Mouse (Mus musculus) liver, embryonic 12.5 days (tissue): ENCODE data around the gene Mmp7. TPM values are rescaled to one million over a fixed set of nuclear protein-coding genes. Genes with fewer than 3 reads are reported as not detected.

Experiments
- ATAC-seq: fragments of 200-750 bp; cut with Nextera tagmentation; 2 replicates; pipeline ENCODE4 v1.8.0; 2017; ENCODE audit warnings: moderate number of reproducible peaks, mild to moderate bottlenecking, moderate library complexity
- H3K27ac ChIP-seq: fragments of 300-500 bp; sonication (generic); 2 replicates; pipeline ENCODE4 v1.5.1; 2016; ENCODE audit warnings: mild to moderate bottlenecking
- H3K27me3 ChIP-seq: fragments of 300-500 bp; sonication (generic); replicated peaks from 2 replicates; pipeline ENCODE4 v1.6.1; 2016; ENCODE audit warnings: mild to moderate bottlenecking, moderate library complexity
- H3K36me3 ChIP-seq: fragments of 300-500 bp; sonication (generic); 2 replicates; pipeline ENCODE4 v1.6.1; 2016; ENCODE audit warnings: mild to moderate bottlenecking, moderate library complexity
- H3K4me1 ChIP-seq: fragments of 300-500 bp; sonication (generic); 2 replicates; pipeline ENCODE4 v1.6.1; 2016
- H3K4me2 ChIP-seq: fragments of 300-500 bp; sonication (generic); 2 replicates; pipeline ENCODE4 v1.6.1; 2016; ENCODE audit warnings: mild to moderate bottlenecking, moderate library complexity
- H3K4me3 ChIP-seq: fragments of 300-500 bp; sonication (generic); 2 replicates; pipeline ENCODE4 v1.5.1; 2016; ENCODE audit warnings: mild to moderate bottlenecking, moderate library complexity
- H3K9ac ChIP-seq: fragments of 300-500 bp; sonication (generic); 2 replicates; pipeline ENCODE4 v1.6.1; 2016; ENCODE audit warnings: mild to moderate bottlenecking, moderate library complexity
- H3K9me3 ChIP-seq: fragments of 300-500 bp; sonication (generic); replicated peaks from 2 replicates; pipeline ENCODE4 v1.6.1; 2016; ENCODE audit warnings: mild to moderate bottlenecking, moderate library complexity
- WGBS: fragments of 180-500 bp; shearing (Covaris S2); methylation state at CpG from one replicate; pipeline ENCODE4 v1.1.7; 2016; ENCODE audit not compliant: insufficient replicate concordance; 5-methylcytosine and 5-hydroxymethylcytosine counted together
- polyA plus RNA-seq: library from polyadenylated mRNA; unstranded; fragments of >200 nt; fragmentation: Nextera tagmentation; extraction: Ambion mirVana; gene quantifications from 2 replicates; pipeline ENCODE4 v1.2.1, GENCODE M21; 2016

Gene Mmp7
- polyA plus RNA-seq, 1 experiment from 2014 or later = not detected

DNA sequence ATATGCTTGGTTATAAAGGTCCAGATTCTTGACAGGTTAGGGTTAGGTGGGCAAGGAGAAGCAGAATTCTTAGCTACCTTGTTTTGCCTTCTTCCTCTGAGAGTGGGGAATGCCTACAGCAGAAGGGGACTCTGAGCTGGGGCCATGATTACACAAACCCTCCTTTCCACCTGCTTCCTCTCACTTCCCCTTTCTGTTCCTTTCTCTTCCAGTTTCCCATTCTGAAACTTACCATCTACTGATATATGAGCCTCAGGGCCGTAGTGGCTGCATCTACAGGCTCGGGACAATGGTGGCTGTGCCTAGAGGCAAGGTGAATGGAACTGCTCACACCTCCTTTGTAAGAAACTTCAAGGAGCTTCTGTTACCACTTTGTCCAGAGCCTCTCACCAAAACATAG lies 5.9 kb upstream of the Mmp7 start:
- no peak overlapping the region for H3K4me2 ChIP-seq
- 29% methylated on average over 2 of the region's 2 CpGs for WGBS

DNA sequence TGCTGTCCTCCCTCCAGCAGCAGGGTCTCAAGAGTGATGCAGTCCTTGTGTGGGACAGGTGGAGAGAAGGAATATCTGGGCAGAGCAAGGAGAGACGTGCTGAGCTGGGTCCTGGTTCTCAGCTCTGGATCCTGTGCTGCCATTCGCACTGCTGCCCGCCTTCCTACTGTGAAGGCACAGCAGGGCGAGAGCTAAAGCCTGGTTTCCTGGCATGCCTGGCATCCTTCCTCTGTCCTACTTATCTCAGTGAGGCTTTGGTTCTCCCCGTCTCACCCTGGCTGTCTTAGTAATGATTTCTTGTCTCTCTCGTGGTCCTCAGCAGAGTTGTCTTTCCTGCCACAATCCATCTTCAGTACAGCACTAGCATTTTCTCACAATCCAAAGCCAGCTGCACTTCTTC lies 2.1 kb upstream of the Mmp7 start:
- H3K4me3 ChIP-seq = no peak overlapping the region
- no peak overlapping the region for H3K27ac ChIP-seq
- H3K9ac ChIP-seq = no peak overlapping the region
- 36% methylated on average over 6 of the region's 6 CpGs for WGBS
- H3K36me3 ChIP-seq = no peaks in the 10 kb centered on the region
- H3K4me2 ChIP-seq = no peak overlapping the region
- ATAC-seq = no peak
- no peaks in the 10 kb centered on the region for H3K4me1 ChIP-seq
- H3K9me3 ChIP-seq = no peaks in the 10 kb centered on the region
- peaks cover 4% of the 10 kb centered on the region; the same call in 1 of the 2 replicates for H3K27me3 ChIP-seq

More for the DNA sequence above, 5.9 kb upstream of the Mmp7 start:
- Histone ChIP-seq H3K36me3 (no peaks in the 10 kb centered on the region), H3K9me3 (no peaks in the 10 kb centered on the region), H3K4me1 (no peaks in the 10 kb centered on the region), H3K4me3 (no peak overlapping the region), H3K9ac (no peak overlapping the region), H3K27ac (no peak overlapping the region), H3K27me3 (no peaks in the 10 kb centered on the region; the same call in 1 of the 2 replicates)
- ATAC-seq = no peak

DNA sequence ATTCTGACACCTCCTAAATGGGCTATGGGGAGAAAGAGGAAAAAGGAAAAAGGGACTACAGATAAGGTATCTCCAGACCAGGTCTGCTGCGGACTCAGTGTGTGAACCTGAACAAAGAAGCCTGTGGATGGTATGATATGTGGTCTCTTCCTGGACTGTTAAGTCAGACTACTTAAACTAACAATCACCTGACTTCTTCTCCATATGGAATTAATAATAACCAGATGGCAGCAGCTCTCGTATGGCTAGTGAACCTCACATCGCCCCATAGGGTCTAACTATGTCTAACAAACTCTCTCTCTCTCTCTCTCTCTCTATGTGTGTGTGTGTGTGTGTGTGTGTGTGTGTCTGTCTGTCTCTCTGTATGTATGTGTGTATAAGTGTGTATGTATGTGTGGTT lies 2.1 kb downstream of the Mmp7 start:
- no peaks in the 10 kb centered on the region for H3K9me3 ChIP-seq
- H3K27me3 ChIP-seq = peaks cover 4% of the 10 kb centered on the region; the same call in 1 of the 2 replicates
- 69% methylated on average over 3 of the region's 3 CpGs for WGBS

DNA sequence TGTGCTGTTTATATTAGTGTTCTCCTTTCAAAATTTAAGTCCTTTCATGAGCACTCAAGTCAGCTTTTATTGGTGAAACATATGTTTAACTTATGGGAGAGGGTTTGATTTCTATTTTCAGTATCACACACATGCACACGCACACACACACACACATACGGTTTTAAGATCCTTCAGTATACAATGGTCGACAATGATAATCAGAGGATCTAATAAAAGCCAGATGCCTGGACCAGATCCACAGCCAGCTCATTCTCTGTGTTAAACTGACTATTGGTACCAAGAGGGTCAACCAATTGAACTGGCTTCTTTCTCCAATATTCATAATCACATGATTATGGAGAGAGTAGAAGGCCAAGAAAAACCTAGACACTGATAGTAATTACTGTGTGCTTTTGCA lies 3.8 kb downstream of the Mmp7 start:
- H3K9ac ChIP-seq = no peak overlapping the region
- no peaks in the 10 kb centered on the region for H3K4me1 ChIP-seq
- 0 out of 2 replicates have a peak, but pooled peaks cover 4% of the 10 kb centered on the region for H3K27me3 ChIP-seq
- H3K9me3 ChIP-seq = no peaks in the 10 kb centered on the region
- WGBS = 79% methylated on average over 3 of the region's 3 CpGs
- no peak overlapping the region for H3K4me3 ChIP-seq
- no peaks in the 10 kb centered on the region for H3K36me3 ChIP-seq
- H3K27ac ChIP-seq = no peak overlapping the region
- no peak for ATAC-seq
- H3K4me2 ChIP-seq = no peak overlapping the region

More for the DNA sequence above, 2.1 kb downstream of the Mmp7 start:
- Histone ChIP-seq H3K9ac (no peak overlapping the region), H3K4me3 (no peak overlapping the region), H3K4me1 (no peaks in the 10 kb centered on the region), H3K27ac (no peak overlapping the region), H3K4me2 (no peak overlapping the region), H3K36me3 (no peaks in the 10 kb centered on the region)
- no peak for ATAC-seq

DNA sequence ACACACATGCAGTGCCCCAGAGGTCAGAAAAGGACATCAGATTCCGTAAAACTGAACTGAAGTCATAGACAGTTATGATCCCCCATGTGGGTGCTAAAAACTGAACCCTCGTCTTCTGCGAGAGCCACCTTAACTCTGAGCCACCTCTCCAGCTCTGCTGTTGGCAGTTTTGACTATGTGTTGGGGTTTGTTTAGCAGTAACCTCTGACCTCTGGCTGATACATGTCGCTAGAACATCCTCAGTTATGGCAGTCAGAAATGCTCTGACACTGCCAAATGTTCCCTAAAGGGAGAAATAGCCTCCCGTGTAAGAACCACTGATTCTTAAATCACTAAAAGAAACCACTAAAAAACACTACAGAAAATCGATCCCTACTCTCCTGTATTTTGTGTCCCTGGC lies 16.8 kb downstream of the Mmp7 start:
- no peak for ATAC-seq
- Histone ChIP-seq H3K36me3 (no peaks in the 10 kb centered on the region), H3K9me3 (no peaks in the 10 kb centered on the region), H3K27ac (no peak overlapping the region), H3K27me3 (no peaks in the 10 kb centered on the region), H3K4me1 (no peaks in the 10 kb centered on the region), H3K4me2 (no peak overlapping the region), H3K9ac (no peak overlapping the region), H3K4me3 (no peak overlapping the region)
- 57% methylated on average over 6 of the region's 6 CpGs for WGBS

DNA sequence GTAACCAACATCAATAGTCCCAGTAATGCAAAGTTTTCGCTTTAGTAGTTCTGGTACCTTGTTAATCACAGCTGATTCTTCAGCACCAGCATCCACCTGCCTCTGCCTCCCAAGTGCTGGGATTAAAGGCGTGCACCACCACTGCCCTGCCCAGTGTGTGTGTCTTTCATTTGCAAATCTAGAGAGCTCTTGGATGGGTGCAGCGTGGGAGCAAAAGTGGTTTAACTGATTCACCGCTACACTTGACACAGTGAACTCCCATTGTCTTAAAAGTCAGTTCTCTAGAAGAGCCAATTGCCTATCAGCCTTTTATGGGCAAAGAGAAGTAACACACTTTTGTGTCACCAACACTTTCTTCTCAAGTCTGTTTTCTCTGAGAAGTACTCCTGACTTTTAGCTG lies 19.3 kb downstream of the Mmp7 start:
- no peak overlapping the region for H3K4me3 ChIP-seq
- no peak overlapping the region for H3K27ac ChIP-seq
- no peaks in the 10 kb centered on the region for H3K27me3 ChIP-seq
- no peaks in the 10 kb centered on the region for H3K4me1 ChIP-seq
- H3K9me3 ChIP-seq = no peaks in the 10 kb centered on the region
- no peak for ATAC-seq
- no peaks in the 10 kb centered on the region for H3K36me3 ChIP-seq
- WGBS = 62% methylated on average over 4 of the region's 4 CpGs
- H3K9ac ChIP-seq = no peak overlapping the region
- H3K4me2 ChIP-seq = no peak overlapping the region

DNA sequence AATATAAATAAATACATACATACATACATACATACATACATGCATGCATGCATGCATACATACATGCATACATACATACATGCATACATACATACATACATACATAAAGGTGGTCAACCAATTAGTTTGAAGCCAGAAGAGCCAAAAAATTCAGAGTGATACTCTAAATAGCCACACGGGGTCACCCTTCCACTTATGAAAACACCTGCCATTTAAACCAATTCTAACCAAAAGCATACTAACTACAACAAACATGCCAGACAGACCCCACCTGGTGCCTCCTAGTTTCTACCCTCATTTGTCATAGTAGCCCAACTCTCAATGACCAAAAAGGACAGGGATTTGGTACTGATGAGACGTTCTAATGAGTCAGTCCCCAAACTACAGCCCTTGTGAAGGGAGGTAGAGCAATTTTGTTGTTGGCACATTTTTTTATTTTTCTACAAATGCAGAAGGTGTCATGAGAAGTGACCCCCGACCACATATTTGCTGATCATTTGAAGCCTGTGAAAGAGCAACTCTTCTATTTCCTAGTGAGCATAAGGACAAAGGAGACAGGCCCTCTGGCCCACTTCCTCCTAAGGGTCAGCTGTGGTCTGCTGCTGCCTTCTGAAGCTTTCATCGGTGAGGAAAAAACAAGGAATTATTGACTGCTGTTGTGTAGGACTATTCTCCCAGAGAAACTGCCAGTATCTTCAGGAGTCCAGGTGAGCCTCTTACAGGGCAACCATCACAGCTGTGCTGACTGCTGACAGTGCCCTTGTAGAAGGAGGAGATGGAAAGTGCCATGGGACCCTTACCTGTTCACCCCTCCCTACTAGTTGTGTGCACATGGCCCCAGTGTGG lies 22.4 kb downstream of the Mmp7 start:
- no peak overlapping the region for H3K4me3 ChIP-seq
- no peaks in the 10 kb centered on the region for H3K27me3 ChIP-seq
- H3K4me2 ChIP-seq = no peak overlapping the region
- H3K27ac ChIP-seq = no peak overlapping the region
- 24% methylated on average over 4 of the region's 4 CpGs for WGBS
- H3K4me1 ChIP-seq = no peaks in the 10 kb centered on the region
- H3K9me3 ChIP-seq = no peaks in the 10 kb centered on the region
- ATAC-seq = no peak
- H3K36me3 ChIP-seq = no peaks in the 10 kb centered on the region
- H3K9ac ChIP-seq = no peak overlapping the region

DNA sequence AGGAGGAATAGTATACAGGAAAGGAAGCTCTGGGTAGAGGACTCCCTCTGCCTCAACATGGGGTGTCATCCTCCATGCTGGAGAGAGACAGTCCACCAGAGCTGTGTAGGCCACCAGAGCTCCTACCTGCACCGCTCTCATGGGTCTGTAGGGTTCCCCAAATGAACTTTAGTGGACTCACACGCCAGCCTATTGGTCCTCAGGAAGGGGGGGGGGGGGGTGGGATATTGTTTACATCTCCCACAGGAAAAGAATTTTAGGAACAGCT lies 23.0 kb downstream of the Mmp7 start:
- Histone ChIP-seq H3K4me2 (no peak overlapping the region), H3K9me3 (no peaks in the 10 kb centered on the region), H3K4me1 (no peaks in the 10 kb centered on the region), H3K27ac (no peak overlapping the region), H3K4me3 (no peak overlapping the region), H3K27me3 (no peaks in the 10 kb centered on the region), H3K36me3 (no peaks in the 10 kb centered on the region), H3K9ac (no peak overlapping the region)
- 67% methylated on average over 1 of the region's 2 CpGs for WGBS
- 0 out of 2 replicates have a peak, but pooled peaks have one; percentile 27 for ATAC-seq

DNA sequence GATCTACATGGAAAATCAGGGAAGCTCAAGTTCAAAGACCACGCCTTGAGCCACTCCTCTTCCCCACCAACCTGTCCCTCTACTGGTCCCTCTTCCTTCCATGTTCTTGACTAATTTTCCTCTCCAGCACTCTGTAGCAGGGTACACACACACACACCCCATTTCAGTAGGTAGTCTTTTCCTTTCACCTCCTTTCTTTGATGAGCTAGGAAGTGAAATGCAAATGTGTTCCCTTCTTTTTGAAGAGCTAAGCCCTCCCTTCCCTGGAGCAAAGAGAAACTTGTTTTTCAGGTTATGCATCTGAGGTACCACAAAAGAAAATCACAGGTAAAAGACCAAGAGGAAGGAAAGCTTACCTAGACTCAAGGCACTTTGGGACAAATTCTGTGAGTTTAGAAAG lies 29.7 kb downstream of the Mmp7 start:
- no peaks in the 10 kb centered on the region for H3K27me3 ChIP-seq
- no peak overlapping the region for H3K4me3 ChIP-seq
- H3K4me1 ChIP-seq = no peaks in the 10 kb centered on the region
- H3K27ac ChIP-seq = no peak overlapping the region
- WGBS = 76% methylated on average over 1 of the region's 1 CpGs
- ATAC-seq = no peak
- H3K36me3 ChIP-seq = no peaks in the 10 kb centered on the region
- H3K9ac ChIP-seq = no peak overlapping the region
- H3K9me3 ChIP-seq = no peaks in the 10 kb centered on the region
- no peak overlapping the region for H3K4me2 ChIP-seq

DNA sequence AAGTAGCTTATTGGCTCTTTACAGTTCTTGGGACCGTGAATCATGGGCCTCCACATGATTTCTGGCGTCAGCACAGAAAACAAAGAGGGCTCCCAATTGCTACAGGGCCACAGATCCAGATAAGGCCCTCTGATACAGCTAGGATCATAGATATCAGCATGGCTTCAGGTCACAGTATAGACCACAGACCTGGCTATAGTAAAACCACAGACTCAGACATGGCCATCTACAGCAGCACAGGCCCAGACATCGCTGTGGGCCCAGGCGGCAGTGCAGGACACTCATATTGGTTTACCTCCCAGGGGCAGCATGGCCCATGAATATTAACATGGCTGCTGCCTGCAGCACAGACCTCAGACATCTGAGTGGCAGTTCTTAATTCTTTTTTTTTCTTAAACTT lies 37.1 kb downstream of the Mmp7 start:
- 37% methylated on average over 4 of the region's 4 CpGs for WGBS
- Histone ChIP-seq H3K9ac (no peak overlapping the region), H3K27me3 (no peaks in the 10 kb centered on the region), H3K36me3 (no peaks in the 10 kb centered on the region), H3K9me3 (no peaks in the 10 kb centered on the region), H3K4me1 (no peaks in the 10 kb centered on the region), H3K4me3 (no peak overlapping the region), H3K27ac (no peak overlapping the region), H3K4me2 (no peak overlapping the region)
- ATAC-seq = peak; percentile 44; the same call in 1 of the 2 replicates

DNA sequence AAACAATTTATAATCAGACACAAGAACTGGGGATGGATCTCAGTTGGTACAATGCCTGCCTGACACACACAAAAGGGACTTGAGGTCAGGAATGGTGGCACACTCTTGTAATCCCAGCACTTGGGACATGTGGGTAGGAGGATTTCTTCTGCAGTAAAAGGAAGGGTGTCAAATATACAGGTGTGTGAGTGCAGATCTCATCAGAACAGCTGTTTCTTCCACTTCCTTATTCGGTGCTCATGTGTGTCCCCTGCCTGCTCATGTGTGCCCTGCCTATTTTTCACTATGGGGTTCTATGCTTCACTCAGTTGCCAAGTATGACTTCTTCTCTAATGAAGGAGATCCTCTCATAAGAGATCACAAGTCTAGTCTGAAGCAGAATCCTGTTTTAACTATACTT lies 50.8 kb downstream of the Mmp7 start:
- ATAC-seq = no peak
- 43% methylated on average over 1 of the region's 1 CpGs for WGBS
- no peaks in the 10 kb centered on the region for H3K4me1 ChIP-seq

DNA sequence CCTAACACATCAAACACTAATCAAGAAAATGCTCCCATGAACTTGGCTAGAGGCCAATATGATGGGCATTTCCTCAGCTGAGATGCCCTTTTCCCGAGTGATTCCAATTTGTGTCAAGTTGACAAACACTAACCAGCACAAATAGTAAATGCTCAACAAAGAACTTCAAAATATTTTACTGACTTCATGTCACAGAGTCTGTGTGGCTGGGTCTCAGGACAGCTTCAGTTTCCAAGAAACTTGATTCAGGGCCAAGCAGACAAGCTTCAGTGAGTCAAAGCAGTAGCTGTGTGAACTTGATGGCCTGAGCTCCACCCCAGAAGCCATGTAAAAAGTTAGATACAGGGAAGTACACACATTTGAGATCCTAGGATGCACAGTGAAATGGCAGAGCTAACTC lies 52.3 kb downstream of the Mmp7 start:
- no peak for ATAC-seq
- no peaks in the 10 kb centered on the region; the same call in 1 of the 2 replicates for H3K27me3 ChIP-seq
- H3K36me3 ChIP-seq = no peaks in the 10 kb centered on the region
- no peak overlapping the region for H3K4me3 ChIP-seq
- WGBS = 35% methylated on average over 1 of the region's 1 CpGs
- no peaks in the 10 kb centered on the region for H3K9me3 ChIP-seq
- H3K4me2 ChIP-seq = no peak overlapping the region
- H3K27ac ChIP-seq = no peak overlapping the region
- no peaks in the 10 kb centered on the region for H3K4me1 ChIP-seq
- no peak overlapping the region for H3K9ac ChIP-seq

More for the DNA sequence above, 50.8 kb downstream of the Mmp7 start:
- Histone ChIP-seq H3K4me2 (no peak overlapping the region), H3K36me3 (no peaks in the 10 kb centered on the region), H3K4me3 (no peak overlapping the region), H3K27ac (no peak overlapping the region), H3K9me3 (no peaks in the 10 kb centered on the region), H3K9ac (no peak overlapping the region), H3K27me3 (no peaks in the 10 kb centered on the region; the same call in 1 of the 2 replicates)

DNA sequence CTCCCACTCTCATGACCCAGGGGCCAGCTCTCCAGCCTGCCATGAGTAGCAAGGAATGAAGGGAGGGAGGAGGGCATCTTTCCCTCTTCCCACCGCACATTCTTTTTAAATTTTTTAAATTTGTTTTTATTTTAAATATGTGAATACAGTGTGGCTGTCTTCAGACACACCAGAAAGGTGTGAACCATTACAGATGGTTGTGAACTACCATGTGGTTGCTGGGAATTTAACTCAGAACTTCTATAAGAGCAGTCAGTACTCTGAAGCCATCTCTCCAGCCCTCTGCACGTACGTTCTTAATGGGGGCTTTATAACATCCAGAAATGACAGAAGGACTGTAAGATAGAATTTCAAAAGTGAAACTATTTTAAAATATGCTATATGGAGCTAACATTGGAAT lies 57.0 kb downstream of the Mmp7 start:
- WGBS = 82% methylated on average over 3 of the region's 3 CpGs

More for the DNA sequence above, 57.0 kb downstream of the Mmp7 start:
- no peak overlapping the region for H3K4me2 ChIP-seq
- H3K4me1 ChIP-seq = no peaks in the 10 kb centered on the region
- H3K36me3 ChIP-seq = no peaks in the 10 kb centered on the region
- no peak for ATAC-seq
- H3K9me3 ChIP-seq = no peaks in the 10 kb centered on the region
- H3K27ac ChIP-seq = no peak overlapping the region
- no peaks in the 10 kb centered on the region; the same call in 1 of the 2 replicates for H3K27me3 ChIP-seq
- no peak overlapping the region for H3K4me3 ChIP-seq
- no peak overlapping the region for H3K9ac ChIP-seq
